Mouse (Mus musculus): ENCODE data around the gene Pak1ip1. TPM values are rescaled to one million over a fixed set of nuclear protein-coding genes. Genes with fewer than 3 reads are reported as not detected.

Pak1ip1 gene
- polyA plus RNA-seq, 1 experiment from 2014 or later = 59.2 TPM

- no peak for ATAC-seq
- H3K4me1 ChIP-seq (replicated peaks; ENCODE audit: control insufficient read depth, insufficient read depth, low read length) = peaks cover 4% of the 10 kb centered on the region
- TF ChIP-seq CTCF (IDR thresholded peaks at IDR 0.05; ENCODE audit: low read depth) = no peak
- H3K27me3 ChIP-seq (replicated peaks; ENCODE audit: control insufficient read depth, insufficient read depth, low read length) = no peaks in the 10 kb centered on the region
- 55% methylated on average over 13 of the region's 13 CpGs for whole genome bisulfite sequencing
- H3K4me2 ChIP-seq (replicated peaks; ENCODE audit: low read depth) = no peak overlapping the region
- H3K9ac ChIP-seq (ENCODE audit: low read depth, low read length) = no peak overlapping the region
- no peak overlapping the region for H3K27ac ChIP-seq (ENCODE audit: low read depth, low read length)
- no peaks in the 10 kb centered on the region for H3K9me3 ChIP-seq (ENCODE audit: control insufficient read depth)
- H3K36me3 ChIP-seq (ENCODE audit: control insufficient read depth, insufficient read depth) = peaks cover 44% of the 10 kb centered on the region
- H3K4me3 ChIP-seq (ENCODE audit: low read depth, low read length) = no peak overlapping the region
Measured at GRCm38 (mm10) chr13:41022099-41022498, 21.3 kb downstream of the Pak1ip1 start.

GRCm38 (mm10) chr13:41030098-41030497 lies 29.3 kb downstream of the Pak1ip1 start:
- ATAC-seq = no peak
- Histone ChIP-seq H3K4me1 (replicated peaks; ENCODE audit: control insufficient read depth, insufficient read depth, low read length) (no peaks in the 10 kb centered on the region), H3K4me3 (ENCODE audit: low read depth, low read length) (no peak overlapping the region), H3K9me3 (ENCODE audit: control insufficient read depth) (no peaks in the 10 kb centered on the region), H3K27ac (ENCODE audit: low read depth, low read length) (no peak overlapping the region), H3K27me3 (replicated peaks; ENCODE audit: control insufficient read depth, insufficient read depth, low read length) (no peaks in the 10 kb centered on the region), H3K9ac (ENCODE audit: low read depth, low read length) (no peak overlapping the region), H3K4me2 (replicated peaks; ENCODE audit: low read depth) (no peak overlapping the region), H3K36me3 (ENCODE audit: control insufficient read depth, insufficient read depth) (no peaks in the 10 kb centered on the region)
- 69% methylated on average over 5 of the region's 5 CpGs for WGBS
- no peak for TF ChIP-seq CTCF (IDR thresholded peaks at IDR 0.05; ENCODE audit: low read depth)

GRCm38 (mm10) chr13:41042511-41042910 lies 41.7 kb downstream of the Pak1ip1 start:
- Histone ChIP-seq H3K4me2 (replicated peaks; ENCODE audit: low read depth) (no peak overlapping the region), H3K27me3 (replicated peaks; ENCODE audit: control insufficient read depth, insufficient read depth, low read length) (no peaks in the 10 kb centered on the region), H3K4me3 (ENCODE audit: low read depth, low read length) (no peak overlapping the region), H3K36me3 (ENCODE audit: control insufficient read depth, insufficient read depth) (no peaks in the 10 kb centered on the region), H3K4me1 (replicated peaks; ENCODE audit: control insufficient read depth, insufficient read depth, low read length) (no peaks in the 10 kb centered on the region), H3K9me3 (ENCODE audit: control insufficient read depth) (no peaks in the 10 kb centered on the region), H3K9ac (ENCODE audit: low read depth, low read length) (no peak overlapping the region), H3K27ac (ENCODE audit: low read depth, low read length) (no peak overlapping the region)
- TF ChIP-seq CTCF (IDR thresholded peaks at IDR 0.05; ENCODE audit: low read depth) = no peak
- 90% methylated on average over 4 of the region's 4 CpGs for WGBS
- no peak for ATAC-seq

- ATAC-seq = no peak
- Histone ChIP-seq H3K9me3 (ENCODE audit: control insufficient read depth) (no peaks in the 10 kb centered on the region), H3K27ac (ENCODE audit: low read depth, low read length) (no peak overlapping the region), H3K4me3 (ENCODE audit: low read depth, low read length) (no peak overlapping the region), H3K9ac (ENCODE audit: low read depth, low read length) (no peak overlapping the region), H3K27me3 (replicated peaks; ENCODE audit: control insufficient read depth, insufficient read depth, low read length) (no peaks in the 10 kb centered on the region), H3K4me1 (replicated peaks; ENCODE audit: control insufficient read depth, insufficient read depth, low read length) (no peaks in the 10 kb centered on the region), H3K36me3 (ENCODE audit: control insufficient read depth, insufficient read depth) (no peaks in the 10 kb centered on the region), H3K4me2 (replicated peaks; ENCODE audit: low read depth) (no peak overlapping the region)
- 88% methylated on average over 8 of the region's 8 CpGs for WGBS
- no peak for TF ChIP-seq CTCF (IDR thresholded peaks at IDR 0.05; ENCODE audit: low read depth)
Measured at GRCm38 (mm10) chr13:41045901-41046300, 45.1 kb downstream of the Pak1ip1 start.

GRCm38 (mm10) chr13:41047280-41047679 lies 46.5 kb downstream of the Pak1ip1 start:
- WGBS = 75% methylated on average over 6 of the region's 6 CpGs
- peak; percentile 30 for TF ChIP-seq CTCF (IDR thresholded peaks at IDR 0.05; ENCODE audit: low read depth)
- ATAC-seq = no peak
- Histone ChIP-seq H3K27me3 (replicated peaks; ENCODE audit: control insufficient read depth, insufficient read depth, low read length) (no peaks in the 10 kb centered on the region), H3K27ac (ENCODE audit: low read depth, low read length) (no peak overlapping the region), H3K4me2 (replicated peaks; ENCODE audit: low read depth) (no peak overlapping the region), H3K4me1 (replicated peaks; ENCODE audit: control insufficient read depth, insufficient read depth, low read length) (no peaks in the 10 kb centered on the region), H3K9me3 (ENCODE audit: control insufficient read depth) (no peaks in the 10 kb centered on the region), H3K36me3 (ENCODE audit: control insufficient read depth, insufficient read depth) (no peaks in the 10 kb centered on the region), H3K9ac (ENCODE audit: low read depth, low read length) (no peak overlapping the region), H3K4me3 (ENCODE audit: low read depth, low read length) (no peak overlapping the region)

- H3K36me3 ChIP-seq (ENCODE audit: control insufficient read depth, insufficient read depth) = no peaks in the 10 kb centered on the region
- no peaks in the 10 kb centered on the region for H3K9me3 ChIP-seq (ENCODE audit: control insufficient read depth)
- 77% methylated on average over 5 of the region's 5 CpGs for WGBS
- H3K4me1 ChIP-seq (replicated peaks; ENCODE audit: control insufficient read depth, insufficient read depth, low read length) = no peaks in the 10 kb centered on the region
- H3K27ac ChIP-seq (ENCODE audit: low read depth, low read length) = no peak overlapping the region
- TF ChIP-seq CTCF (IDR thresholded peaks at IDR 0.05; ENCODE audit: low read depth) = no peak
- ATAC-seq = no peak
- no peaks in the 10 kb centered on the region for H3K27me3 ChIP-seq (replicated peaks; ENCODE audit: control insufficient read depth, insufficient read depth, low read length)
- H3K4me3 ChIP-seq (ENCODE audit: low read depth, low read length) = no peak overlapping the region
- H3K4me2 ChIP-seq (replicated peaks; ENCODE audit: low read depth) = no peak overlapping the region
- no peak overlapping the region for H3K9ac ChIP-seq (ENCODE audit: low read depth, low read length)
Measured at GRCm38 (mm10) chr13:41051965-41052364, 51.1 kb downstream of the Pak1ip1 start.

Other genes starting within 250 kb of the Pak1ip1 start
- gene Gcnt2, start 141.3 kb upstream of the Pak1ip1 start, polyA plus RNA-seq (2015; fragmentation: Nextera tagmentation; extraction: Ambion mirVana) = 20.2 and 20.5 TPM in 2 replicates
- gene Tmem14c, start 15.3 kb downstream of the Pak1ip1 start, polyA plus RNA-seq (2015; fragmentation: Nextera tagmentation; extraction: Ambion mirVana) = 337 and 344 TPM in 2 replicates
- 0.07 and 0.10 TPM in 2 replicates for gene Mak, start 78.7 kb downstream of the Pak1ip1 start, polyA plus RNA-seq (2015; fragmentation: Nextera tagmentation; extraction: Ambion mirVana)
- gene Gcm2, start 110.0 kb downstream of the Pak1ip1 start, polyA plus RNA-seq (2015; fragmentation: Nextera tagmentation; extraction: Ambion mirVana) = not detected in 2 replicates
- gene Sycp2l, start 113.3 kb downstream of the Pak1ip1 start, polyA plus RNA-seq (2015; fragmentation: Nextera tagmentation; extraction: Ambion mirVana) = 0.05 TPM in 1 of 2 replicates, not detected in the other
- 5.6 and 6.5 TPM in 2 replicates for gene Elovl2, start 219.4 kb downstream of the Pak1ip1 start, polyA plus RNA-seq (2015; fragmentation: Nextera tagmentation; extraction: Ambion mirVana)
- gene Smim13, start 248.8 kb downstream of the Pak1ip1 start, polyA plus RNA-seq (2015; fragmentation: Nextera tagmentation; extraction: Ambion mirVana) = 4.8 and 5.3 TPM in 2 replicates

Measured in intestine, postnatal 0 days (tissue).